Mouse (Mus musculus) MEL (cell line): ENCODE results near the gene Emp2. TPM values are rescaled to one million over a fixed set of nuclear protein-coding genes. Genes with fewer than 3 reads are reported as not detected.

Experiments used
- DNase-seq: peaks from one replicate; pipeline ENCODE4 v3.0.0; 2011; ENCODE audit warnings: low read depth, low spot score
- H3K27ac ChIP-seq: 2 replicates; pipeline ENCODE4 v1.5.1; 2012; ENCODE audit warnings: low read depth, mild to moderate bottlenecking, control low read depth, low read length, moderate library complexity; ENCODE audit not compliant: control insufficient read depth
- H3K27me3 ChIP-seq, 2 experiments: fragments of 150-350 bp in 1 of 2; sonication (generic) in 1 of 2; 2 replicates each; pipeline ENCODE4 v1.6.1; 2012; ENCODE audit warnings: low read length in 2 of 2, mild to moderate bottlenecking in 2 of 2, improper control_type of control experiment in 1 of 2, moderate library complexity in 1 of 2; ENCODE audit not compliant: insufficient read depth in 2 of 2, control insufficient read depth in 1 of 2
- H3K36me3 ChIP-seq, 2 experiments: 2 replicates each; pipeline ENCODE4 v1.6.1; 2012 to 2014; ENCODE audit warnings: low read length in 2 of 2, improper control_type of control experiment in 1 of 2, inconsistent platforms in 1 of 2, mild to moderate bottlenecking in 1 of 2; ENCODE audit not compliant: insufficient read depth in 2 of 2, control insufficient read depth in 1 of 2
- H3K4me1 ChIP-seq, 2 experiments: fragments of 150-350 bp in 1 of 2; sonication (generic) in 1 of 2; 2 replicates each; pipeline ENCODE4 v1.6.1; 2012; ENCODE audit warnings: low read length in 2 of 2, improper control_type of control experiment in 1 of 2, mild to moderate bottlenecking in 1 of 2; ENCODE audit not compliant: insufficient read depth in 2 of 2, control insufficient read depth in 1 of 2
- H3K4me3 ChIP-seq, 2 experiments: fragments of 150-350 bp in 1 of 2; sonication (generic) in 1 of 2; 2 replicates each; pipeline ENCODE4 v1.5.1; 2012; ENCODE audit warnings: low read depth in 2 of 2, low read length in 2 of 2, mild to moderate bottlenecking in 2 of 2, moderate library complexity in 2 of 2, control low read depth in 1 of 2, improper control_type of control experiment in 1 of 2; ENCODE audit not compliant: control insufficient read depth in 1 of 2, insufficient read depth in 1 of 2
- H3K79me2 ChIP-seq: 2 replicates; pipeline ENCODE4 v1.6.1; 2012; ENCODE audit warnings: mild to moderate bottlenecking, low read length, moderate library complexity; ENCODE audit not compliant: control insufficient read depth, poor library complexity, insufficient read depth
- H3K9ac ChIP-seq: 2 replicates; pipeline ENCODE4 v1.6.1; 2012; ENCODE audit warnings: low read depth, mild to moderate bottlenecking, control low read depth, low read length, moderate library complexity; ENCODE audit not compliant: control insufficient read depth, poor library complexity, severe bottlenecking
- H3K9me3 ChIP-seq: fragments of 150-350 bp; sonication (generic); replicated peaks from 2 replicates; pipeline ENCODE4 v1.6.1; 2012; ENCODE audit warnings: mild to moderate bottlenecking, low read length, improper control_type of control experiment, moderate library complexity; ENCODE audit not compliant: insufficient read depth
- CHD1 ChIP-seq: IDR thresholded peaks from 2 replicates; pipeline ENCODE4 v1.6.1; 2012; ENCODE audit warnings: low read depth, mild to moderate bottlenecking, inconsistent platforms, low read length, improper control_type of control experiment
- CTCF ChIP-seq, 3 experiments: IDR thresholded peaks in 2 of 3; conservative IDR thresholded peaks in 1 of 3; 2 replicates each; pipeline ENCODE4 v1.5.1; 2011 to 2012; ENCODE audit warnings: low read length in 3 of 3, low read depth in 2 of 3, mild to moderate bottlenecking in 2 of 3, improper control_type of control experiment in 1 of 3, inconsistent platforms in 1 of 3, mixed read lengths in 1 of 3, moderate library complexity in 1 of 3; ENCODE audit not compliant: control insufficient read depth in 1 of 3, insufficient read depth in 1 of 3, poor library complexity in 1 of 3, severe bottlenecking in 1 of 3
- EP300 ChIP-seq, 2 experiments: IDR thresholded peaks; 2 replicates each; pipeline ENCODE4 v1.6.1; 2011; ENCODE audit warnings: improper control_type of control experiment in 2 of 2, low read length in 2 of 2, low read depth in 1 of 2, mild to moderate bottlenecking in 1 of 2
- GATA1 ChIP-seq: IDR thresholded peaks from 2 replicates; pipeline ENCODE4 v1.6.1; 2011; ENCODE audit warnings: low read depth, low read length, improper control_type of control experiment
- JUND ChIP-seq: IDR thresholded peaks from 2 replicates; pipeline ENCODE4 v1.6.1; 2011; ENCODE audit warnings: low read depth, mild to moderate bottlenecking, improper control_type of control experiment, low read length
- MAFK ChIP-seq: IDR thresholded peaks from 2 replicates; pipeline ENCODE4 v1.6.1; 2011; ENCODE audit warnings: low read depth, mild to moderate bottlenecking, low read length, improper control_type of control experiment, borderline replicate concordance
- MAZ ChIP-seq: IDR thresholded peaks from 2 replicates; pipeline ENCODE4 v1.6.1; 2012; ENCODE audit warnings: low read depth, mild to moderate bottlenecking, inconsistent platforms, low read length, improper control_type of control experiment
- MEF2A ChIP-seq: IDR thresholded peaks from 2 replicates; pipeline ENCODE4 v1.6.1; 2014; ENCODE audit warnings: low read depth, mild to moderate bottlenecking, inconsistent platforms, low read length, improper control_type of control experiment; ENCODE audit not compliant: poor library complexity, insufficient replicate concordance, severe bottlenecking; ENCODE audit errors: extremely low read depth
- NELFE ChIP-seq: IDR thresholded peaks from 2 replicates; pipeline ENCODE4 v1.6.1; 2011; ENCODE audit warnings: low read depth, low read length, improper control_type of control experiment
- POLR2A ChIP-seq, 2 experiments: IDR thresholded peaks; 2 replicates each; pipeline ENCODE4 v1.6.1; 2011 to 2012; ENCODE audit warnings: low read length in 2 of 2, mild to moderate bottlenecking in 2 of 2, control low read depth in 1 of 2, improper control_type of control experiment in 1 of 2, low read depth in 1 of 2, moderate library complexity in 1 of 2; ENCODE audit not compliant: control insufficient read depth in 1 of 2, insufficient read depth in 1 of 2, poor library complexity in 1 of 2
- POLR2AphosphoS5 ChIP-seq: IDR thresholded peaks from 2 replicates; pipeline ENCODE4 v1.6.1; 2012; ENCODE audit warnings: low read depth, borderline replicate concordance, mild to moderate bottlenecking, inconsistent platforms, low read length, moderate library complexity, mixed read lengths
- SIN3A ChIP-seq: IDR thresholded peaks from 2 replicates; pipeline ENCODE4 v1.6.1; 2012; ENCODE audit warnings: low read length, improper control_type of control experiment, inconsistent platforms
- TCF12 ChIP-seq: IDR thresholded peaks from 2 replicates; pipeline ENCODE4 v1.6.1; 2014; ENCODE audit warnings: low read depth, mild to moderate bottlenecking, inconsistent platforms, low read length, improper control_type of control experiment, moderate library complexity
- UBTF ChIP-seq: IDR thresholded peaks from 2 replicates; pipeline ENCODE4 v1.6.1; 2012; ENCODE audit warnings: low read depth, mild to moderate bottlenecking, inconsistent platforms, low read length, improper control_type of control experiment, moderate library complexity, borderline replicate concordance; ENCODE audit not compliant: insufficient read depth
- ZKSCAN1 ChIP-seq: IDR thresholded peaks from 2 replicates; pipeline ENCODE4 v1.6.1; 2012; ENCODE audit warnings: low read depth, mild to moderate bottlenecking, inconsistent platforms, low read length, improper control_type of control experiment, moderate library complexity
- ZMIZ1 ChIP-seq: IDR thresholded peaks from 2 replicates; pipeline ENCODE4 v1.6.1; 2012; ENCODE audit warnings: low read depth, mild to moderate bottlenecking, inconsistent platforms, low read length, improper control_type of control experiment, moderate library complexity
- polyA plus RNA-seq, 2 experiments: library from polyadenylated mRNA; stranded (reverse) in 1 of 2; unstranded in 1 of 2; fragments of >175 nt in 1 of 2; fragments of >200 nt in 1 of 2; gene quantifications; 2 replicates each; pipeline versions ENCODE4 v1.2.1 to v1.2.4; 2012; ENCODE audit warnings: low replicate concordance in 2 of 2, low read depth in 1 of 2; ENCODE audit not compliant: insufficient read length in 2 of 2, insufficient read depth in 1 of 2, missing spikeins in 1 of 2
- total RNA-seq: library from RNA; depleted of rRNA; stranded (reverse); fragments of 300-350 nt; gene quantifications from 2 replicates; pipeline ENCODE4 v1.2.3, GENCODE M21; 2012

Gene Emp2
- total and polyA plus RNA-seq, 3 experiments = not detected

- no peak overlapping the region for H3K4me3 ChIP-seq
- TF ChIP-seq MEF2A = no peak
- no peak for TF ChIP-seq EP300 (IDR thresholded peaks at IDR 0.05; ENCODE audit: low read depth in 1 of 2, low read length in 2 of 2)
- no peak for TF ChIP-seq ZKSCAN1
- no peak for TF ChIP-seq NELFE
- no peak for TF ChIP-seq JUND
- no peak for TF ChIP-seq GATA1
- TF ChIP-seq POLR2A (IDR thresholded peaks at IDR 0.05; ENCODE audit: control insufficient read depth in 1 of 2, insufficient read depth in 1 of 2, low read depth in 1 of 2, low read length in 2 of 2, poor library complexity in 1 of 2) = no peak
- TF ChIP-seq MAFK = no peak
- no peak for TF ChIP-seq TCF12
- no peak for TF ChIP-seq MAZ
- TF ChIP-seq ZMIZ1 = no peak
- TF ChIP-seq POLR2AphosphoS5 = no peak
- no peak for TF ChIP-seq CTCF (IDR thresholded peaks at IDR 0.05 in 2 of 3, conservative IDR thresholded peaks at IDR 0.05 in 1 of 3; ENCODE audit: control insufficient read depth in 1 of 3, insufficient read depth in 1 of 3, low read depth in 2 of 3, low read length in 3 of 3, poor library complexity in 1 of 3, severe bottlenecking in 1 of 3)
- TF ChIP-seq SIN3A = no peak
- TF ChIP-seq UBTF = no peak
- TF ChIP-seq CHD1 = no peak
- TF ChIP-seq, all 39 proteins: peak for 0
- DNase-seq = no peak
Measured at GRCm38 (mm10) chr16:10336454-10337421, 23.0 kb upstream of the Emp2 start.

GRCm38 (mm10) chr16:10335953-10336352 is 22.2 kb upstream of the Emp2 start:
- H3K4me1 ChIP-seq = no peaks in the 10 kb centered on the region
- no peaks in the 10 kb centered on the region; a peak in 1 of 4 replicates for H3K27me3 ChIP-seq
- H3K79me2 ChIP-seq = no peaks in the 10 kb centered on the region
- no peak overlapping the region for H3K27ac ChIP-seq
- H3K36me3 ChIP-seq = no peaks in the 10 kb centered on the region
- H3K4me3 ChIP-seq = no peak overlapping the region
- no peak for DNase-seq
- TF ChIP-seq TCF12 = no peak
- H3K9ac ChIP-seq = no peak overlapping the region
- H3K9me3 ChIP-seq = no peaks in the 10 kb centered on the region

More at GRCm38 (mm10) chr16:10336454-10337421, 23.0 kb upstream of the Emp2 start:
- no peaks in the 10 kb centered on the region for H3K36me3 ChIP-seq
- H3K27ac ChIP-seq = no peak overlapping the region
- H3K9me3 ChIP-seq = no peaks in the 10 kb centered on the region
- no peaks in the 10 kb centered on the region for H3K79me2 ChIP-seq
- no peaks in the 10 kb centered on the region for H3K4me1 ChIP-seq
- H3K9ac ChIP-seq = no peak overlapping the region
- no peaks in the 10 kb centered on the region; a peak in 1 of 4 replicates for H3K27me3 ChIP-seq
